Mouse (Mus musculus): Measurements from ENCODE around the gene Dab1. TPM values are rescaled to one million over a fixed set of nuclear protein-coding genes. Genes with fewer than 3 reads are reported as not detected.

Dab1 gene
- polyA plus RNA-seq, 2 experiments: 0.19 to 0.34 TPM

- no peak overlapping the region for H3K4me2 ChIP-seq (ENCODE audit: low read depth)
- no peaks in the 10 kb centered on the region for H3K36me3 ChIP-seq (replicated peaks; ENCODE audit: control insufficient read depth, insufficient read depth, low read depth)
- WGBS (ENCODE audit: insufficient replicate concordance): 45% methylated on average over 2 of the region's 2 CpGs
- H3K4me3 ChIP-seq (ENCODE audit: insufficient read depth in 1 of 2, low read depth in 2 of 2, low read length in 2 of 2): no peak overlapping the region
- no peaks in the 10 kb centered on the region for H3K27me3 ChIP-seq (ENCODE audit: control insufficient read depth, insufficient read depth, low read length)
- H3K27ac ChIP-seq: no peak overlapping the region
- no peaks in the 10 kb centered on the region for H3K9me3 ChIP-seq (ENCODE audit: control insufficient read depth, low read length)
- TF ChIP-seq EP300 (IDR thresholded peaks at IDR 0.05; ENCODE audit: low read depth) (no peak), CTCF (IDR thresholded peaks at IDR 0.05; ENCODE audit: low read depth) (no peak)
- no peaks in the 10 kb centered on the region for H3K4me1 ChIP-seq (replicated peaks; ENCODE audit: control insufficient read depth in 2 of 2, insufficient read depth in 2 of 2, low read length in 1 of 2)
- H3K9ac ChIP-seq (replicated peaks): no peak overlapping the region
- ATAC-seq (ENCODE audit: insufficient read depth) (no peak), DNase-seq (ENCODE audit: low read depth in 3 of 3, low spot score in 3 of 3) (no peak)
These were observed 406.0 kb downstream of the Dab1 start for GRCm38 (mm10) chr4:104025117-104025694.

DNA sequence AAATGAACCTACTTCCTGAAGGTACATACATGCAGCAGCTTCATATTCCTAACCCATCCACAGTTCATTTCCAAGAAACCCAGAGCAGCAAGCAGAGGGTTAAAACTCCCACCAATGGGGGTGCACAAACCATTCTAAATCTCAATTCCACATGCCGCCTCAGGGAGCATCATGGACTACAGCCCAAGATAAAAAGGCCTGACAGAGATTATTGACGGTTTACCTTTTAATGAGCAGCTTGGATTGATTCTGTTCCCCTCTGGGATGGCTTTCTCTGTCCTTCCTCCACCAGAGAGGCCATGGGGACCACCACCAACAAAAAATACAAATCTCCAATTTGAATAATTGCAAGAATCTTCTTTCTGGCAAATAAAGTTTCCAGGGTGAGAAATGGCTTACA, 407.7 kb downstream of the Dab1 start:
- H3K9me3 ChIP-seq (ENCODE audit: control insufficient read depth, low read length): no peaks in the 10 kb centered on the region
- 38% methylated on average over 2 of the region's 2 CpGs for WGBS (ENCODE audit: insufficient replicate concordance)
- H3K36me3 ChIP-seq (replicated peaks; ENCODE audit: control insufficient read depth, insufficient read depth, low read depth): no peaks in the 10 kb centered on the region
- H3K9ac ChIP-seq (replicated peaks): no peak overlapping the region
- no peaks in the 10 kb centered on the region for H3K27me3 ChIP-seq (ENCODE audit: control insufficient read depth, insufficient read depth, low read length)
- H3K27ac ChIP-seq: no peak overlapping the region
- H3K4me1 ChIP-seq (replicated peaks; ENCODE audit: control insufficient read depth in 2 of 2, insufficient read depth in 2 of 2, low read length in 1 of 2): no peaks in the 10 kb centered on the region
- DNase-seq (ENCODE audit: low read depth in 3 of 3, low spot score in 3 of 3) (no peak), ATAC-seq (ENCODE audit: insufficient read depth) (no peak)
- TF ChIP-seq CTCF (IDR thresholded peaks at IDR 0.05; ENCODE audit: low read depth): no peak
- TF ChIP-seq EP300 (IDR thresholded peaks at IDR 0.05; ENCODE audit: low read depth): no peak
- no peak overlapping the region for H3K4me3 ChIP-seq (ENCODE audit: insufficient read depth in 1 of 2, low read depth in 2 of 2, low read length in 2 of 2)
- no peak overlapping the region for H3K4me2 ChIP-seq (ENCODE audit: low read depth)

DNA sequence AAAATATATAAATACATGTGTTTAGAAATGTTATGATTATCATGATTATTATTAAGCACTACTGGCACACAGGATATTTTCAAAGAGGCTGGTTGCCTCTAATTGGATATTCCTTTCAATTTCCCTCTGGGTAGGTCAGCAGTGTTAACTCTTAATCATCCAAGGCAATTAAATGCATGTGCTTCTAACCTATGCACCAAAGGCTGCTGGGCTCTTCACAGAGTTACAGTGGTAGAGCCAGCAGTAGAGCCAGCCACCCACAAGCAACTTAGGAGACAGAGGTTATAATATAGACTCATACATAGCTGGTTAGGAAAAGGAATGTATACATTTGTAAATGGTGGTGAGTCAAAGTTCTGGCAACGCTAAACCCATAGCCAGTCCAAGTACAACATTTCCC, 408.1 kb downstream of the Dab1 start:
- H3K4me3 ChIP-seq (ENCODE audit: insufficient read depth in 1 of 2, low read depth in 2 of 2, low read length in 2 of 2): no peak overlapping the region
- TF ChIP-seq CTCF (IDR thresholded peaks at IDR 0.05; ENCODE audit: low read depth) (no peak), EP300 (IDR thresholded peaks at IDR 0.05; ENCODE audit: low read depth) (no peak)
- H3K27me3 ChIP-seq (ENCODE audit: control insufficient read depth, insufficient read depth, low read length): no peaks in the 10 kb centered on the region
- DNase-seq (ENCODE audit: low read depth in 3 of 3, low spot score in 3 of 3) (no peak), ATAC-seq (ENCODE audit: insufficient read depth) (no peak)
- H3K27ac ChIP-seq: no peak overlapping the region
- H3K9ac ChIP-seq (replicated peaks): no peak overlapping the region
- no peaks in the 10 kb centered on the region for H3K36me3 ChIP-seq (replicated peaks; ENCODE audit: control insufficient read depth, insufficient read depth, low read depth)
- H3K9me3 ChIP-seq (ENCODE audit: control insufficient read depth, low read length): no peaks in the 10 kb centered on the region
- no peaks in the 10 kb centered on the region for H3K4me1 ChIP-seq (replicated peaks; ENCODE audit: control insufficient read depth in 2 of 2, insufficient read depth in 2 of 2, low read length in 1 of 2)
- H3K4me2 ChIP-seq (ENCODE audit: low read depth): no peak overlapping the region
- whole genome bisulfite sequencing (ENCODE audit: insufficient replicate concordance): 48% methylated on average over 1 of the region's 1 CpGs

DNA sequence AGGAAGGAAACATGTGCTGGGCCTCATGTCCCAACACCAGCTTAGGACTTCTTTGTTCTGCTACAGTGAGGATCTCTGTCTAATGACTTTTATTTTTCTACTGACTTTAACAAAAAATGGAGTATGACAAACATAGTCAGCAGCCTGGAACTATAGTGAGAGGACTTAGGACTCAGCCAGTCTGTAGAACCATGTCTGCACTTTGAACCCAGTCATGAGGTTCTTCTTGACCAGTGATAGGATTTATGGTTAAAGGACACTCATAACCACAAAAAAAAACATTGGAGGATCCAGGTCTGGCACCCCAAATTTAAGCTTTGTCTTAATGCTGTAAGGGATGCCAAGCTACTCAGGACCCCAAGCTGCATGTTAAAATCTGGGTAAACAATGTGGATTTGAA, 416.9 kb downstream of the Dab1 start:
- Histone ChIP-seq H3K9ac (replicated peaks) (no peak overlapping the region), H3K4me1 (replicated peaks; ENCODE audit: control insufficient read depth in 2 of 2, insufficient read depth in 2 of 2, low read length in 1 of 2) (no peaks in the 10 kb centered on the region), H3K4me2 (ENCODE audit: low read depth) (no peak overlapping the region), H3K4me3 (ENCODE audit: insufficient read depth in 1 of 2, low read depth in 2 of 2, low read length in 2 of 2) (no peak overlapping the region), H3K9me3 (ENCODE audit: control insufficient read depth, low read length) (no peaks in the 10 kb centered on the region), H3K27ac (no peak overlapping the region), H3K27me3 (ENCODE audit: control insufficient read depth, insufficient read depth, low read length) (no peaks in the 10 kb centered on the region), H3K36me3 (replicated peaks; ENCODE audit: control insufficient read depth, insufficient read depth, low read depth) (no peaks in the 10 kb centered on the region)
- no peak for DNase-seq (ENCODE audit: low read depth in 3 of 3, low spot score in 3 of 3)
- TF ChIP-seq EP300 (IDR thresholded peaks at IDR 0.05; ENCODE audit: low read depth): no peak
- TF ChIP-seq CTCF (IDR thresholded peaks at IDR 0.05; ENCODE audit: low read depth): no peak
- no peak for ATAC-seq (ENCODE audit: insufficient read depth)

DNA sequence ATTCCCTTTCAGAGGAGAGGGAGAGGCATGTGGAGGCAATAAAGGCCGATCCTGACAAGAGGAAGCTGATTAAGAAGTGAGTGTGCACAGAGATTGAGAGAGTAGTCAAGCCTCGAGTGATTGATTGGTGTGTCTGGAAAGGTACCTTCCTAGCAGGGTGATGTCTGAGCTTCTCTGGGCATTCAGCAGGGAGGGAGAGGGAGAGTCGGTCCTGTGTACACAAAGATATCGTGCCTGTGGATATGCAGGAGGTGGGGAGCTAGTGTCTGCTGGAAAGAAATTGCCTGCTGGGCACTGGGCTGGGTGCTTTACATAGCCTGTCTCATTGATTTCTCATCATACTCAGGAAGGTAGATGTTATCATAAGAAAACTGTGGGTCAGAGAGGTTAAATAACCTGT, 420.4 kb downstream of the Dab1 start:
- TF ChIP-seq EP300 (IDR thresholded peaks at IDR 0.05; ENCODE audit: low read depth) (no peak), CTCF (IDR thresholded peaks at IDR 0.05; ENCODE audit: low read depth) (no peak)
- 35% methylated on average over 4 of the region's 4 CpGs for WGBS (ENCODE audit: insufficient replicate concordance)
- H3K4me1 ChIP-seq (replicated peaks; ENCODE audit: control insufficient read depth in 2 of 2, insufficient read depth in 2 of 2, low read length in 1 of 2): no peaks in the 10 kb centered on the region
- H3K4me3 ChIP-seq (ENCODE audit: insufficient read depth in 1 of 2, low read depth in 2 of 2, low read length in 2 of 2): no peak overlapping the region
- H3K36me3 ChIP-seq (replicated peaks; ENCODE audit: control insufficient read depth, insufficient read depth, low read depth): no peaks in the 10 kb centered on the region
- DNase-seq (ENCODE audit: low read depth in 3 of 3, low spot score in 3 of 3) (no peak), ATAC-seq (ENCODE audit: insufficient read depth) (no peak)
- H3K27ac ChIP-seq: no peak overlapping the region
- no peak overlapping the region for H3K9ac ChIP-seq (replicated peaks)
- H3K9me3 ChIP-seq (ENCODE audit: control insufficient read depth, low read length): no peaks in the 10 kb centered on the region
- H3K4me2 ChIP-seq (ENCODE audit: low read depth): no peak overlapping the region
- H3K27me3 ChIP-seq (ENCODE audit: control insufficient read depth, insufficient read depth, low read length): no peaks in the 10 kb centered on the region
